Mouse (Mus musculus): ENCODE measurements around the gene Dock1. TPM values are rescaled to one million over a fixed set of nuclear protein-coding genes. Genes with fewer than 3 reads are reported as not detected.

The Dock1 gene
- polyA plus RNA-seq, 1 experiment from 2014 or later: 5.7 TPM

- Histone ChIP-seq H3K4me2 (no peak overlapping the region), H3K4me3 (replicated peaks) (no peak overlapping the region), H3K36me3 (no peaks in the 10 kb centered on the region), H3K9ac (replicated peaks) (no peak overlapping the region), H3K27me3 (replicated peaks) (no peaks in the 10 kb centered on the region), H3K27ac (replicated peaks) (no peak overlapping the region), H3K4me1 (peaks cover 15% of the 10 kb centered on the region), H3K9me3 (replicated peaks) (no peaks in the 10 kb centered on the region)
- WGBS: 31% methylated on average over 9 of the region's 9 CpGs
- no peak for ATAC-seq (ENCODE audit: low FRiP score)
Observed at GRCm38 (mm10) chr7:135002891-135003290, 332.4 kb downstream of the Dock1 start.

DNA sequence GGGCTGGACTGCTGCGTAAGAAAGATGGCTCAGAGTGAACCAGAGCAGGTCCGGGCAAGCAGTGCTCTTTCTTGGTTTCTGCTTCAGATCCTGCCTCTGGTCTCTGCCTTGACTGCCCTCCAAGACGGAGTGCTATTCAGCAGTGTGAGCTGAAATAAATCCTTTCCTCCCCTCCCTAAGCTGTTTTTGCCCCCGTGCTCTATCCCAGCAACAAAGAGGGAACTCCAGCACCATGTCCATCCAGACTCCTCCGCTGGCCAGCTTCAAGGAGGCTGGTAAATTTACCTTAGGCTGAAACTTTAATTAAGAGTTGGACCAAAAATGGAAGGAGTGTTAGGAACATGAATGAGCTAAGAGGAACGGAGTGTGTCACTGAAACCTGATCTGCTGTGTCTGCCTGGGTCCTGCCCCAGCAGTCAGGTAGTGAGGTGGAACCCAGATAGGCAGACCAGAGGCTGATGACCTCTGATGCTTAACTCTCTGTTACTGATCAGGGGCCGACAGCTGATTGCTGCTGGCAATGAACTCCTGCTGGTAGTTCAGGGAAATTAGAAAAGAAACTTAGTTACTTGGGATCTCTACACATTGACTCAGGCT is 335.6 kb downstream of the Dock1 start:
- H3K4me1 ChIP-seq: peaks cover 15% of the 10 kb centered on the region
- WGBS: 67% methylated on average over 7 of the region's 7 CpGs
- ATAC-seq (ENCODE audit: low FRiP score): no peak
- no peak overlapping the region for H3K27ac ChIP-seq (replicated peaks)
- no peak overlapping the region for H3K9ac ChIP-seq (replicated peaks)
- H3K4me2 ChIP-seq: no peak overlapping the region
- H3K9me3 ChIP-seq (replicated peaks): no peaks in the 10 kb centered on the region
- no peak overlapping the region for H3K4me3 ChIP-seq (replicated peaks)
- no peaks in the 10 kb centered on the region for H3K36me3 ChIP-seq
- no peaks in the 10 kb centered on the region for H3K27me3 ChIP-seq (replicated peaks)

DNA sequence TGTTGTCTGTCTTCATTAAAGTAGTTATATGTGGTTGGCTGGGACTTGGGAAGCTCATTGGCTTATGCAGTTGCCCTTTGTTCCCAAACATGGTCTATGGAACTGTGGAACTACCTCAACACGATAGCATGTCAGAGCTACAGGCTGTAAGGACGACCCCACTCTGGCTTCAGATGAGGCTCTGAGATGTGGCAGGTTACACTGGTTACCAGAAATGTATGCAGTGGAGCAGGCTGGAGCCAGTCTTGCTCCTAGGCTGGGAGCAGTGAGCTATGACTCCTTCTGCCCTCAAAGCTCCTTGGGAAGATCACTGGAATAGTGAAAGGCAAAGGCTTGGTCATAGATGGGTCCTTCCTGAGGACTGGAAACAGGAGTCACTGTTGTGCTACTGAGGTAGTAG is 337.6 kb downstream of the Dock1 start:
- no peaks in the 10 kb centered on the region for H3K27me3 ChIP-seq (replicated peaks)
- no peak overlapping the region for H3K9ac ChIP-seq (replicated peaks)
- no peak overlapping the region for H3K4me2 ChIP-seq
- 86% methylated on average over 2 of the region's 2 CpGs for WGBS
- H3K4me1 ChIP-seq: peaks cover 6% of the 10 kb centered on the region
- no peak overlapping the region for H3K27ac ChIP-seq (replicated peaks)
- ATAC-seq (ENCODE audit: low FRiP score): no peak
- H3K36me3 ChIP-seq: no peaks in the 10 kb centered on the region
- H3K9me3 ChIP-seq (replicated peaks): no peaks in the 10 kb centered on the region
- no peak overlapping the region for H3K4me3 ChIP-seq (replicated peaks)

DNA sequence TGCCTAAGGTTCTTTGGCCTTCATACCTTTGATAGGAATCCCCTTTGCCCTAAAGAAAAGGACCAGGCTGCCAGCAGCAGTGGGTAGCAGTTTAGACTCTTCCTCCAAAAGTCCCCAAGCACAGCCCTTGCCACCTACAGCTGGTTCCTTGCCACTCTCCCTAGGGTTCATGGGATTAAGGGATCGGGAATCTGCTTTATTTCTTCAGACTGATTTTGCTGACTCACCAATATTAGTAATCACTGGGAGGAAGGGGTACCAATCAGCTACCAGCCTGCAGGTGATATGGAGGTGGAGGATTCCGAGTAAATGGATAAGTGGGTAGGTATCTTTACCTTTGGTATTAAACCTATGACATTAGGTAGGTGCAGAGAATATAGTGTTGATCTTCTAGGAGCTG is 340.5 kb downstream of the Dock1 start:
- Histone ChIP-seq H3K9me3 (replicated peaks) (no peaks in the 10 kb centered on the region), H3K27ac (replicated peaks) (no peak overlapping the region), H3K4me3 (replicated peaks) (no peak overlapping the region), H3K27me3 (replicated peaks) (no peaks in the 10 kb centered on the region), H3K36me3 (no peaks in the 10 kb centered on the region), H3K9ac (replicated peaks) (no peak overlapping the region), H3K4me1 (no peaks in the 10 kb centered on the region), H3K4me2 (no peak overlapping the region)
- 95% methylated on average over 2 of the region's 2 CpGs for WGBS
- no peak for ATAC-seq (ENCODE audit: low FRiP score)

DNA sequence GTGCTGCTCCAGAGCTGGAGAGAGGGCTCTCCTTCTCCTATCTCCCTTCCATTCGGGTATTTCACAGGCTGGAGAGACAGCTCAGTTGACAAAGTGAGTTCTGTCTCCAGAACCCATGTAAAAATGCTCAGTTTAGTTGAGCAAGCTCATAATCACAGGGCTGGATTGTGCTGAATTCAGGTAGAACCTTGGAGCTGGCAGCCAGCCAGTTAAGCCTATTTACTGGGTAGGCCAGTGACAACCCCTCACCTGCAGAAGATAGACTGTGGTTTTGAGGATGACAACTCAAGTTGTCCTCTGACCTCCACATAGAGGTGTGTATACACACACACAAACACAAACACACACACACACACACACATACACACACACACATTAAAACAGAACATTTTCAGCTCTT is 347.1 kb downstream of the Dock1 start:
- no peaks in the 10 kb centered on the region for H3K9me3 ChIP-seq (replicated peaks)
- H3K4me2 ChIP-seq: no peak overlapping the region
- ATAC-seq (ENCODE audit: low FRiP score): no peak
- 76% methylated on average over 1 of the region's 1 CpGs for WGBS
- H3K27me3 ChIP-seq (replicated peaks): no peaks in the 10 kb centered on the region
- H3K36me3 ChIP-seq: no peaks in the 10 kb centered on the region
- H3K4me3 ChIP-seq (replicated peaks): no peak overlapping the region
- H3K9ac ChIP-seq (replicated peaks): no peak overlapping the region
- H3K4me1 ChIP-seq: no peaks in the 10 kb centered on the region
- no peak overlapping the region for H3K27ac ChIP-seq (replicated peaks)

- Histone ChIP-seq H3K9ac (replicated peaks) (no peak overlapping the region), H3K9me3 (replicated peaks) (no peaks in the 10 kb centered on the region), H3K27ac (replicated peaks) (no peak overlapping the region), H3K36me3 (no peaks in the 10 kb centered on the region), H3K4me2 (no peak overlapping the region), H3K27me3 (replicated peaks) (no peaks in the 10 kb centered on the region), H3K4me3 (replicated peaks) (no peak overlapping the region), H3K4me1 (no peaks in the 10 kb centered on the region)
- WGBS: 83% methylated on average over 7 of the region's 7 CpGs
- ATAC-seq (ENCODE audit: low FRiP score): no peak
Observed at GRCm38 (mm10) chr7:135020762-135021161, 350.3 kb downstream of the Dock1 start.

GRCm38 (mm10) chr7:135021544-135022100 is 351.2 kb downstream of the Dock1 start:
- H3K27ac ChIP-seq (replicated peaks): no peak overlapping the region
- no peaks in the 10 kb centered on the region for H3K4me1 ChIP-seq
- no peak overlapping the region for H3K4me3 ChIP-seq (replicated peaks)
- no peaks in the 10 kb centered on the region for H3K36me3 ChIP-seq
- no peak for ATAC-seq (ENCODE audit: low FRiP score)
- H3K4me2 ChIP-seq: no peak overlapping the region
- H3K27me3 ChIP-seq (replicated peaks): no peaks in the 10 kb centered on the region
- no peaks in the 10 kb centered on the region for H3K9me3 ChIP-seq (replicated peaks)
- no peak overlapping the region for H3K9ac ChIP-seq (replicated peaks)
- WGBS: 82% methylated on average over 9 of the region's 9 CpGs

DNA sequence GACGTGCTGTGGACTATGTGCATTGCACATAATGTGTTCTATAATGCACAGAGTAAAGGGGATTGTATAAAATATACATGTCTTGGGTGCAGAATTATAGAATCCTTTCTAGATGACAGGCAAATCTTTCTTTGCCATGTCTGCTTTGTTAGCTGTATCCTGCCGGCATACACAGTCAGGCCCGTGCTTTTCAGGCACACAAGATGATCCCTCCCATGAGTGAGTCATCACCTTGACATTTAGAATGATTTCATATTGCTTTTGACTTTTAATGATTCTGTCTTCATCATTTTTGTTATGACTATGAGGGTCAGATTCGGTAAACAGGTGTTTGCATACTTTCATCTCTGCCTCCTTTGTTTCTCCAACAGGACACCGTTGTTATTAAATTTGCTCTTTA is 354.1 kb downstream of the Dock1 start:
- Histone ChIP-seq H3K36me3 (no peaks in the 10 kb centered on the region), H3K4me3 (replicated peaks) (no peak overlapping the region), H3K9me3 (replicated peaks) (no peaks in the 10 kb centered on the region), H3K4me2 (no peak overlapping the region), H3K27me3 (replicated peaks) (no peaks in the 10 kb centered on the region), H3K9ac (replicated peaks) (no peak overlapping the region), H3K4me1 (no peaks in the 10 kb centered on the region), H3K27ac (replicated peaks) (no peak overlapping the region)
- no peak for ATAC-seq (ENCODE audit: low FRiP score)
- WGBS: 97% methylated on average over 5 of the region's 5 CpGs

GRCm38 (mm10) chr7:135028716-135029115 is 358.3 kb downstream of the Dock1 start:
- Histone ChIP-seq H3K4me3 (replicated peaks) (no peak overlapping the region), H3K4me1 (0 out of 2 replicates have a peak, but pooled peaks cover 6% of the 10 kb centered on the region), H3K9me3 (replicated peaks) (no peaks in the 10 kb centered on the region), H3K27me3 (replicated peaks) (no peaks in the 10 kb centered on the region), H3K27ac (replicated peaks) (no peak overlapping the region), H3K36me3 (no peaks in the 10 kb centered on the region), H3K4me2 (no peak overlapping the region), H3K9ac (replicated peaks) (no peak overlapping the region)
- WGBS: 95% methylated on average over 2 of the region's 2 CpGs
- ATAC-seq (ENCODE audit: low FRiP score): no peak

DNA sequence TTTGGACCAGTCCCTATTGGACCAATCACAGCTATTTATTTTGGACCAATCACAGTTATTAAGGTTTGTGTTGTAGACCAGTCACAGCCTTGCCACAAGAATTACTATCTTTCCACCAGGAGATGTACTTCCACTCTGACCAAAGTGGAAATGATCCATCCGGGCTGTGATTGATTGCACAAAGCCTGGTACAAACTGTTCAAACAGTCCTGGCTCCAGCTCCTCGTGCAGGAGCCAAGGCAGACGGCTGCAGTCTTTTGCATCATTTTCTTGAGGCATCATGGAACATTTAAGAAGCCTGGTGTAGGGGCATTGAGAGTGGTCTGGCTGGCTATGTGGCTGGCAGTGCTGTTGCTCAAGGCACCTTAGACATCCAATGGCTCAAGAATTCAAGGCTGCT is 358.7 kb downstream of the Dock1 start:
- no peak for ATAC-seq (ENCODE audit: low FRiP score)
- Histone ChIP-seq H3K27me3 (replicated peaks) (no peaks in the 10 kb centered on the region), H3K4me2 (no peak overlapping the region), H3K36me3 (no peaks in the 10 kb centered on the region), H3K9ac (replicated peaks) (no peak overlapping the region), H3K9me3 (replicated peaks) (no peaks in the 10 kb centered on the region), H3K27ac (replicated peaks) (no peak overlapping the region), H3K4me3 (replicated peaks) (no peak overlapping the region), H3K4me1 (0 out of 2 replicates have a peak, but pooled peaks cover 6% of the 10 kb centered on the region)
- 68% methylated on average over 3 of the region's 3 CpGs for whole genome bisulfite sequencing

DNA sequence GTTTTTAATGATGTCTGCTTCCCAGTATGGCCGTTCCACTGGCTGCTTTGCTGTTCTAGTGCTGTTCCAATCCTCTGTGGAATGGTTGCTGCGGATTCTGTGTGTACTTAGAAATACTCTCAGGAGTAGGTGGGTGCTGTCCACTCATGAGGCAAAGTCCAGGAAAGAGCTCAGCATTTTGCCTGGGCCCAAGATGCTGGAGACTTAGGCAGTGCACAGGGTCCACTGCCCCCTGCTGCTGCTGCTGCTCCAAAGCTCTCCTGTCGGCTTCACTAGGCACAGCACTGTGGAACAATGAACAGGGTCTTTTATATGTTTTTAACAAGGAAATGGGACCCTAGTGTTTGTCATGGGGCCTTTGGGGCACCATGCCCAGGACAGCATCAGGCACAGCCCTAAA is 361.0 kb downstream of the Dock1 start:
- no peak overlapping the region for H3K4me3 ChIP-seq (replicated peaks)
- no peak overlapping the region for H3K9ac ChIP-seq (replicated peaks)
- no peaks in the 10 kb centered on the region for H3K9me3 ChIP-seq (replicated peaks)
- H3K36me3 ChIP-seq: no peaks in the 10 kb centered on the region
- ATAC-seq (ENCODE audit: low FRiP score): no peak
- 0 out of 2 replicates have a peak, but pooled peaks cover 6% of the 10 kb centered on the region for H3K4me1 ChIP-seq
- H3K27ac ChIP-seq (replicated peaks): no peak overlapping the region
- WGBS: 66% methylated on average over 3 of the region's 3 CpGs
- H3K27me3 ChIP-seq (replicated peaks): no peaks in the 10 kb centered on the region
- H3K4me2 ChIP-seq: no peak overlapping the region

DNA sequence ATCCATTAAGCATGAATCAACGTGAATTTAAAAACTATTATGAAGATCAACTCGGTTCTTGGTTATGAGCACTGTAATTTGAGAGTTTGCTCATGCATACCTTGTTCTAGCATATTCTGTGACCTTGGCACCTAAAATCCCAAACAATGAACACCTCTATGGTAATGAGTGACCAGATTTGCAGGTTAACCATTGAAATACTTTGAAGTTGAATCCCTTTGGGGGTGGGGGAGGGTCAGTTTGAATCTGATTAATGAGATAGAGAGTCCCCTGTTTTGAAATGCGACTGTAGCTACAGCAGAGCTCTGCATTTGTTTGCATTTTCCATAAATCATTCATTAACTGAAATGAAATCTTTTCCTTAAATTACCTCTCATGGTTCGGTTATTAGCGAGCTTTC is 364.4 kb downstream of the Dock1 start:
- Histone ChIP-seq H3K4me3 (replicated peaks) (no peak overlapping the region), H3K27ac (replicated peaks) (no peak overlapping the region), H3K4me2 (no peak overlapping the region), H3K27me3 (replicated peaks) (no peaks in the 10 kb centered on the region), H3K36me3 (no peaks in the 10 kb centered on the region), H3K4me1 (0 out of 2 replicates have a peak, but pooled peaks cover 6% of the 10 kb centered on the region), H3K9ac (replicated peaks) (no peak overlapping the region), H3K9me3 (replicated peaks) (no peaks in the 10 kb centered on the region)
- no peak for ATAC-seq (ENCODE audit: low FRiP score)
- 42% methylated on average over 5 of the region's 5 CpGs for WGBS
